ENCODE assay signal across 13 mouse cellular contexts in the genomic region with DNA sequence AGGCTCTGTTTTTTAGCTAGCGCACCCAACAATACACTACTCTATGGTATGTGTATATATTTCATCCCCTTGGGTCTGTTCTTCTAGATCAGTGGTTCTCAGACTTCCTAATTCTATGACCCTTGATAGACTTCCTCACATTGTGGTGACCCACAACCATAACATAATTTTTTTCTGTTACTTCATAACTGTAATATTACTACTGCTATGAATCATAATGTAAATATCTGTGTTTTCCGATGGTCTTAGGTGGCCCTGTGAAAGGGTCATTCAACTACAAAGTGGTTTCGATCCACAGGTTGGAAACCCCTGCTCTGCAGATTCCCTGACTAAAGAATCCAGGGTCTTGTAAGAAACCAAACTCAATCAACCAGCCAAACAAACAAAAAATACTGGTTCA.
"Had no signal": no experiment of that assay in that cellular context is flagged by ENCODE, and none has a peak within 500 bp of the region (broad histone marks: within the 10 kb centered on the region; RNA-seq: fewer than 3 reads in every experiment).

No protein-coding gene starts in this region.

- H3K4me3 ChIP-seq: midbrain, embryonic 10.5 days; midbrain, embryonic 13.5 days; midbrain, embryonic 15.5 days; neural tube, embryonic 13.5 days; neural tube, embryonic 15.5 days had no signal

- H3K9ac ChIP-seq: liver, embryonic 14.5 days; lung, embryonic 14.5 days; midbrain, embryonic 13.5 days; midbrain, embryonic 15.5 days; neural tube, embryonic 13.5 days; neural tube, embryonic 15.5 days had no signal

- ATAC-seq: midbrain, embryonic 13.5 days; midbrain, embryonic 15.5 days had no signal

- H3K36me3 ChIP-seq: midbrain, embryonic 10.5 days; midbrain, embryonic 13.5 days; midbrain, embryonic 15.5 days; neural tube, embryonic 13.5 days; neural tube, embryonic 15.5 days had no signal

- DNase-seq: lung, embryonic 14.5 days; right cerebral cortex, adult 18-20 months; right cerebral cortex, postnatal 25 days; right cerebral cortex, postnatal 4 days; thymus, adult 2 months; thymus, postnatal 25 days; thymus, postnatal 4 days had no signal

- H3K4me2 ChIP-seq: lung, embryonic 14.5 days; midbrain, embryonic 13.5 days; midbrain, embryonic 15.5 days; neural tube, embryonic 13.5 days; neural tube, embryonic 15.5 days had no signal

- H3K27ac ChIP-seq: liver, embryonic 14.5 days; midbrain, embryonic 10.5 days; midbrain, embryonic 13.5 days; midbrain, embryonic 15.5 days; neural tube, embryonic 13.5 days; neural tube, embryonic 15.5 days had no signal

- H3K9me3 ChIP-seq: midbrain, embryonic 10.5 days; midbrain, embryonic 13.5 days; midbrain, embryonic 15.5 days; neural tube, embryonic 13.5 days; neural tube, embryonic 15.5 days had no signal
